Mouse (Mus musculus) heart, adult 11 months (tissue): ENCODE data around the gene Igfbp1.

Experiments used
- DNase-seq: peaks from one replicate; pipeline ENCODE4 v3.0.0; 2022

The Igfbp1 gene

GRCm38 (mm10) chr11:7198006-7198405 lies 424 bp downstream of the Igfbp1 start:
- peak; percentile 87 for DNase-seq

- peak; percentile 55 for DNase-seq
Observed at GRCm38 (mm10) chr11:7198481-7199256, 1.1 kb downstream of the Igfbp1 start.

- DNase-seq: peak; percentile 84
Observed at GRCm38 (mm10) chr11:7199736-7200392, 2.3 kb downstream of the Igfbp1 start.

DNA sequence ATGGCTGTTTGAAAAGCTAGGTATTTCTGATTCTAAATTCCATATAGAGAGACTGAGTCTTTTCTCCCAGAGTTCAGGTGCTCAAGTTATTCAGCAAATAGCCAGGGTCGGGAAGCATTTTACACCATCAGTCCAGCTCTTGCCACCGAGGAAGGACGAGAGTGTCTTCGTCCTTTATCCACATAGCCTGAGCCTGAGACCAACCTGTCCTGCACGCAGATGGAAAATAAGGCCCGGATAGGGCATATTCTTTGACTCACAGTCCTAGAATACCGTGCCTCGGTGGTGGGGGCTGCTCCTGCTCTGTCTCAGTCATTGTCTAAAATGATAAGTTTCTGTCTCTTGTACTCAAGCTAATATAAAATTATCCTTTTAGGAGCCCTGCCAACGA lies 2.8 kb downstream of the Igfbp1 start:
- DNase-seq: peak; percentile 51

- no peak for DNase-seq
Observed at GRCm38 (mm10) chr11:7202206-7202605, 4.6 kb downstream of the Igfbp1 start.

DNA sequence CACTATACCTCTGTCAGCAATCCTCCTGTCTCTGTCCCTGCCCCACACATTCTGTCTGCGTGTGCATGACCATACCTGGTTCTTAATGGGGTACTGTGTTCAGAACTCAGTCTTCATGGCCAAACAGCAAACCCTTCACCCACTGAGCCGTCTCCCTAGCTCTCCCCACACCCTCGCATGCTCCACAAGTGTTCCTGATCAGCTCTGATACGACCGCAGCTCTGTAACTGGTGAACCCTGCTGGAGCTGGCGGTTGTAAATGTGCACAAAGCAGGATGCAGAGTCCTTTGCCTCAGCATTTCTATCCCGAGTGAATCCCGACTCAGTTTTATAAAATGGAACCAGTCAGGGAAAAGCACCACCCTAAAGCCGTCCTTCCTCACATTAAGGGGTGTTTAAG lies 6.3 kb downstream of the Igfbp1 start:
- peak; percentile 85 for DNase-seq

DNA sequence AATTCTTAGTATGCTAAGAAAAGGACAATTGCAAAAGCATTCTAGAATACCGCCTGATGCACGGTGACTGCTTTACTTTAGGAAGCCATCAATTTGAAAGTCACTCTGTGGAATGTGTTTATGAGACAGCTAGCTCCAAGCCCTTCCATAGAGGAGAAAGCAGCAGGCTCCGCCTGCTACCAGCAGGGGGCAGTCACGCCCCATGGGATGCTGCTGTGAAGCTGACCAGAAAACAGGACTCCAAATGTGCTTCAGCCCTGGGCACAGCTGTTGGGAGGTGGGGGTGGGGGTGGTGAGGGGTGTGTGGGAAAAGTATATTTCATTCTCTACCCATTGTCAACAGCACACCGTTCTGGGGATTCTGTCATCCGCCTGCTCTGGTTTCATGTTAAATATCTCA lies 12.8 kb downstream of the Igfbp1 start:
- DNase-seq: peak; percentile 94

DNA sequence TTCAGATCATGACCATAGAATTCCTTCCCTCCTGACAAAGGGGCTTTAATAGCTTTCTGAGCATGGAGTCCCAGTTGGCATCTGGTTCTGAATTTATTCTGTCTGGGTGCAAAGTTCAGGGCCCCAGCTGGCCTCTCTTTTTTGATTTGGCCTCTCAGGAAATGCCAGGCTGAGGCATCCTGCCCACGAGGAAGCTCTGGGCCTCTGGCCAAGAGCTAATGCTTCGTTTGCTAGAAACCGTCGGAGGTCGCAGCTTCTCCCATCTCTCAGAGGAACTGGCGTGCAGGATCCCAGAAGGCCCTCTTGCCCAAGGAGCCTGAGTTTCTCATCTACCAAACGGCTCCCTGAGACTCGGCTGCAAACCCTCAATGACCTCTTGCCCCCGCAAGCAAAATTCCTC lies 13.6 kb downstream of the Igfbp1 start:
- no peak for DNase-seq

DNA sequence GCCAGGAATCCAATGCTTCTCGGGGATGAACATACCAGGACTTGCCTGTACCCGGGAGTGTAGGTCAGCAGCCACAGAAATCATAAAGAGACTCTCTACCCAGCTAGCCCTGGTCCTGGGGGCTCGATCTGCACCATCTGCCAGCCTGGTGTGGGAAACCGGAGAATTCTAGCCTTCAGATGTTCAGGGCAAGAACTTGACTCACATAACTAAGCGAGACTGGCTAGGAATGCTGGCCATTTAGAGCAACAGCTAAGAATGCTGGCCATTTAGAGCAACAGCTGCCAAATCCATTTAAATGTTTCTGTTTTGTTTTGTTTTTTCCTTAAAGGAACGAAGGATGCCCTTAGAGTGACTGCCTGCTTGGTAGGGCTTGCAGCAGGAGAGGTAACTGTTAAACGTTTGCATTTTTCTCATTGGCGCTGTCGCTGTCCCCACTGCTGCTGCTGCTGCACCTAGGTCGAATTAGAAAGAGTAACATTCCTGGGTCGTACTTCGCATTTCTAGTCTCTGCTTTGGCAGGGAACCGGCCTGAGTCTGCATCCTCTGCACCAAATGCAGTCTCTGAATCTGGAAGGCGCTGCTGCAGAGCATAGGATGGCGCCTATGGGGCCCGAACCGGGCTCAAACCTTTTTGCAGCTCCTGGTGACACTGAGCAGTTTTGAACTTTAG lies 14.7 kb downstream of the Igfbp1 start:
- no peak for DNase-seq

DNA sequence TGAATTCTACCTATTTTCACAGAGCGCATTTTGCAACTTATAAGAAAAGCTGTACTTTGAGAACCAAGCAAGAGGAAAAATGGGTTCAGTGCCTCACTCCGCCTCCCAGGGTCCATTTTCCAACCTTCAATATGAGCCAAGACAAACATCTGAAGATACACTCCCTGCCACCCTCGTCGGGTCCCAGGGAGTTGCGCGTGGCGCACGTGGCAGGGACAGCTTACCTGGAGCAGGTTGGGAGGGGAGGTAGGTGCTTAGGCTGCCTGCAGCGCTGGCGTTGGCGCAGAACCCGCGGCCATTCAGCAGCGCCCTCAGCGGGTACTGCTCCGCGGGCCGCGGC lies 15.5 kb downstream of the Igfbp1 start:
- no peak for DNase-seq

- peak; percentile 96 for DNase-seq
Observed at GRCm38 (mm10) chr11:7213501-7214341, 16.1 kb downstream of the Igfbp1 start, which contains the start of gene Igfbp3. Gene Igfbp3 (minus strand): TSS chr11:7213923.

- DNase-seq: no peak
Observed at GRCm38 (mm10) chr11:7214342-7214660, 16.7 kb downstream of the Igfbp1 start.

DNA sequence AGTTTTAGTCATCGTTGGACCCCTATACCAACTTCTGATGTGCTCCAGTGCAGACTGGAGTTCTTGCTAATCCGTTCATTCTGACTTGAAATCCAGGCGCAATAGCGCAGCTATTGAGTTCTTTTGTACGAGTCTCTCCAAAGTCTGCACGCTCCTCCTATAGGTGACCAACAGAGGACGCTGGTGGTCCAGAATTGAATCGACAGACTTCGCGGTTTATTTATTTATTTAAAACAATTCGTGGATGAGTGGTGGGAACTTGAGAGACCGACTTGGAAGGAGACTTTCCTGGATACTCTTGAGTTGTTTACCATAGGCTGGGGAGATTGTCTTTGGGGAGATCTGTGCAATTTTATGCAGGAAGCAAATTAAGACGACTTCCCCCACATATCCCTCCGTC lies 17.2 kb downstream of the Igfbp1 start:
- DNase-seq: peak; percentile 82

DNA sequence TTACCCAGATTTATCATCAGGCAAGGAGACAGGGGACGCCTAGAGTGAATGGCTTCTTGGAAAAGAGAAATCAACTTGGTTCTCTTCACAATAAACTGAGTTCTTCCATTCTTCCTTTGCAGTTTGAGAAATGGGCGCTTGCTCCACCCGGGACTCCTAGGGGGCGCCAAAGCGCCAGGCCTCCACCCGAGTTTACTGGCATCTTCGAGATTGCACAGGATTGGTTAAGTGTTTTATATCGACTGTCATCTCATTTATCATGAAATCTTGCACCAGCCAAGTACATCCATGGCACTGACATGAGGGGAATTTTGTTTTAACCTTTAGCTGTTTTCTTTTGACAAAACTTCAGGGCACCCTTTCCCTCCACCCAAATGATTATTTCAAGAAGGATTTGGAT lies 18.1 kb downstream of the Igfbp1 start:
- no peak for DNase-seq

DNA sequence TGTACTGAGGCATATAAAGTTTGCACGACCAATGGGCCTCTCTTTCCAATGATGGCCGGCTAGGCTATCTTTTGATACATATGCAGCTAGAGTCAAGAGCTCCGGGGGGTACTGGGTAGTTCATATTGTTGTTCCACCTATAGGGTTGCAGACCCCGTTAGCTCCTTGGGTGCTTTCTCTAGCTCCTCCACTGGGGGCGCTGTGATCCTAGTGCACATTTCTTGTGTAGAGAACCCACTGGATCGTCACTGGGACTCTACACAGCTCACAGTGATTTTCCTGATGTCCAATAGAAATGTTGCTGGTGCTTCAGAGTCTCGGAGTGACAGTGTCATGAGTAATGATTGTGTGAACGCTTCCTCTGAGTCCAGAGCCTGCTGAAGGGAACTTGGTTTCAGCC lies 24.2 kb downstream of the Igfbp1 start:
- peak; percentile 64 for DNase-seq

GRCm38 (mm10) chr11:7226200-7226599 lies 28.6 kb downstream of the Igfbp1 start:
- DNase-seq: peak; percentile 61

GRCm38 (mm10) chr11:7226810-7227550 lies 29.4 kb downstream of the Igfbp1 start:
- DNase-seq: peak; percentile 66

DNA sequence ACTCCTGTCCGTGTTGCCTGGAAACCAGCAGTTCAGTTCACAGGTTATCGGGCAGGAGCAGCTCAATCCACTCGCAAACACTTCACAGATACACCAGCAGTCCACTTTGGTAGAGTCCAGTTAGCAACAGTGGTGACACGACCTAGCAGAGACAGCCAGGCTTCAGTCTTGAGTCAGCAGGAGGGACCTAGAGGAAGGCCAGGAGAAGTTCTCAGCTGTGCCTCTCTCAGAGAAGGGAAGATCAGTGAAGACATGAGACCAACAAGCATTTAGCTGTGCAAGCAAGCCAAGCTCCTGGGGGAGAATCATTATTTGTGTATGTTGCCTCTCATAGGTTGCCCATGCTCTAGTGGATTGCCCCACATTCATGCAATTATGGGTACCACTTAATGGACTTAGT lies 30.5 kb downstream of the Igfbp1 start:
- DNase-seq: peak; percentile 72

- DNase-seq: peak; percentile 87
Observed at GRCm38 (mm10) chr11:7230000-7230399, 32.4 kb downstream of the Igfbp1 start.

- peak; percentile 54 for DNase-seq
Observed at GRCm38 (mm10) chr11:7231958-7232357, 34.4 kb downstream of the Igfbp1 start.

DNA sequence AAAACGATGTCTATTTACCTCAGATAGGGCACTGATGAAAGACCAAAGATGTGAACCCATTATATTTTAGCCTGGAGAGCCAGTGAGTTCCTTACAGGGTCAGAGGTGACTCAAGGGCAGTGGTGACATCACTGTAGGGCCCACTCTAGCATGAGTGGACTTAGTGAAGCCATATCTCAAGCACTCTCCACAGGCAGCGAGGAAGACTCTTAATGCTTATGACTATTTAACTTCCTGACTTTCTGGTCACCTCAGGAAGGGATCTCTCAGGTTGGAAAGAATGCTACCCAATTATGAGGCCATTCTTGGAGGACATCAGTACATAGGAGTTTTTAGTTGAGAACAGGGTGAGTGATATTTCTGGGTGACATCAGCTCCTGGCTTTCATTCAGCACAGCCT lies 35.8 kb downstream of the Igfbp1 start:
- no peak for DNase-seq

GRCm38 (mm10) chr11:7234436-7234835 lies 36.9 kb downstream of the Igfbp1 start:
- peak; percentile 80 for DNase-seq
